Mouse (Mus musculus): ENCODE results near the gene Ercc1. TPM values are rescaled to one million over a fixed set of nuclear protein-coding genes. Genes with fewer than 3 reads are reported as not detected.

Gene Ercc1
- polyA plus RNA-seq, 1 experiment from 2014 or later, result 59.2 TPM

DNA sequence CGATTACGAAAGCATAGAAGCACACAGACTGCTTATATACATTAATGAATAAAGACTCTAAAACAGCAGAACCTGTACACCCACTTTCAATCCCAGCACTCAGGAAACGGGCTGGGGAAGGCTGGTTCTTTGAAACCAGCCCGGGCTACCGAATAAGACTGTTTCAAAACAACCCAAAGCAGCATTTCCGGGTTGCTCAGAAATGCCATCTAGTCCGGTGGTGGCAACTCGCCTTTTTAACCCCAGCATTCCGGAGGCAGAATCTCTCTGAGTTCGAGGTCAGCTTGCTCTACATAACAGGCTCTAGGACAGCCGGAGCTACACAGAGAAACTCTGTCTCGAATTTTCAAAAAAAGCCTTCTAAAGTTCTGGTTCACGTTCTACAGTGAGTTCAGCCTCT, 14.1 kb downstream of the Ercc1 start:
- Histone ChIP-seq H3K4me2 (peak overlapping the region; percentile 88), H3K4me1 (replicated peaks) (peaks cover 38% of the 10 kb centered on the region), H3K9ac (peak overlapping the region; percentile 85), H3K9me3 (replicated peaks) (no peaks in the 10 kb centered on the region), H3K4me3 (peak overlapping the region; percentile 89), H3K36me3 (peaks cover 42% of the 10 kb centered on the region), H3K27me3 (replicated peaks) (no peaks in the 10 kb centered on the region), H3K27ac (ENCODE audit: poor library complexity, severe bottlenecking) (no peak overlapping the region)
- ATAC-seq (ENCODE audit: insufficient number of reproducible peaks, low FRiP score), result no peak
- 18% methylated on average over 13 of the region's 13 CpGs for WGBS

DNA sequence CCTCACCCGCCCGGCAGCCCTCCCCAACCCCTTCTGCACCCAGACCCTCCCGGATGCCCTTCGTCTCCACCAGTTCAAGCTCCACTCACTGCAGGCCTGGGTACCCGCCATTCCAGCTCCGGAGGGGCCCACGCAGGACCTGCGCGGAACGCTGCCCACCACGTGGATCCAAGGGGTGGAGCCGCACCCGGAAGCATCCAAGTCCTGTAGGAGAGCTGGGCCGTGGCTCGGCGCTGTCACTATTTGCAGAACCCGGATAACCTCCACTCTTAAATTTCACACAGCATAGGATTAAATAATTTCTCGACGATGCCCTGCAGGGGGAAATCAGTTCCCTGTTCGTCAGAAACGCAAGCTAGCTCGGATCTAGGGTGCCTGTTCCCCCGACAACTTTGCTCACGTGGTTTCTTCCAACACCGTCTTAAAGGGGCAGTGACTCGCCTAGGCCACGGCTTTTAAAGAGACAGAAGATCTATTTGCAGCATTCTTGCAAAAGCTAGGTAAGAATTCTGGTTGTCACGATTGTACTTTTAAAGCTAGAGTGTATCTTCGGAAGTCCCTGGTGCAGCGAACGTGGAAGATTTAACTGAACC, 14.8 kb downstream of the Ercc1 start, which contains the start of the genes Cd3eap and Ppp1r13l:
Cd3eap (minus strand) TSS at position 185 of the 593 bp plus-strand sequence.
Ppp1r13l (plus strand) TSS at position 451 of the 593 bp plus-strand sequence.
- Histone ChIP-seq H3K27ac (ENCODE audit: poor library complexity, severe bottlenecking) (peak within 1 kb of the TSS; percentile 70), H3K9me3 (replicated peaks) (no peaks in the 10 kb centered on the region), H3K9ac (peak within 1 kb of the TSS; percentile 85), H3K27me3 (replicated peaks) (no peaks in the 10 kb centered on the region), H3K4me1 (replicated peaks) (peaks cover 45% of the 10 kb centered on the region), H3K4me3 (peak within 1 kb of the TSS; percentile 89), H3K4me2 (peak within 1 kb of the TSS; percentile 88), H3K36me3 (peaks cover 35% of the 10 kb centered on the region)
- ATAC-seq (ENCODE audit: insufficient number of reproducible peaks, low FRiP score), result peak; percentile 68
- WGBS, result under 1% methylated on average over 31 of the region's 31 CpGs

DNA sequence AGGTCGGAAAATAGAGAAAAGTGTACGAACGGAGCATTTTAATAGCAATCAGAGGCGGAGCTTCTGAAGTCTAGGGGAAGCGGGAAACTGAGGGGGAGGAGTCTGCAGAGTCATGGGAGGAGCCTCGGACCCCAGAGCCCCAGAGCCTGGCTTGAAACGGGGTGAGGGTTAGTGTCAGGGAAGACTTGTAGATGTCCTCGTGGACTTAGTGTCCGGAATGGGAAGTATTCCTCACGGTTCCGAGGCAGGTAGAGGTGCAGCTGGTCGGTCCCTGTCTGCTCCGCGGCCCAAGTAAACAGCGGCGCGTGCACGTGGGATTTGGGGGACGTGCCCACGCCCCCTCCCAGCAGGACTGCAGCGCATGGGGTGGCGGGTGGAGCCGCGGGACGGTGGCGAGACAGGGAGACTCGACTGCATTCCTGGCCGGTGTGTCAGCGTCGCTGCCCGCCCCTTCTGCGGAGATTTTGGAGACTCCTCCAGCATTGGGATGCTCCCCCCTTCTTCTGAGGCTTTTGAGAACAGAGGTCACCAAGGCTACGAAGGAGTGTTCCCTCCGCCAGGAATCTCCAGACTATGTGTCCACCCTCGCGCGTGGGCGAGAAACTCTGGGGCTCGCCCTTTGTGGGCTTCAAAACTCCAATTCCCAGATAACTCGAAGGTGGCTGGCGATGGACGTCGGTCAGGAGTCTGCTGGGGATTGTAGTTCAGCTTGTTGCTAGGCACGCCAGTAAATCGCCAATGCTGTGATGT, 15.5 kb downstream of the Ercc1 start:
- Histone ChIP-seq H3K4me2 (peak overlapping the region; percentile 88), H3K27me3 (replicated peaks) (no peaks in the 10 kb centered on the region), H3K27ac (ENCODE audit: poor library complexity, severe bottlenecking) (peak overlapping the region; percentile 70), H3K9ac (peak overlapping the region; percentile 85), H3K4me3 (peak overlapping the region; percentile 89), H3K36me3 (peaks cover 28% of the 10 kb centered on the region), H3K4me1 (replicated peaks) (peaks cover 45% of the 10 kb centered on the region), H3K9me3 (replicated peaks) (no peaks in the 10 kb centered on the region)
- ATAC-seq (ENCODE audit: insufficient number of reproducible peaks, low FRiP score), result peak; percentile 72
- WGBS, result under 1% methylated on average over 44 of the region's 45 CpGs

DNA sequence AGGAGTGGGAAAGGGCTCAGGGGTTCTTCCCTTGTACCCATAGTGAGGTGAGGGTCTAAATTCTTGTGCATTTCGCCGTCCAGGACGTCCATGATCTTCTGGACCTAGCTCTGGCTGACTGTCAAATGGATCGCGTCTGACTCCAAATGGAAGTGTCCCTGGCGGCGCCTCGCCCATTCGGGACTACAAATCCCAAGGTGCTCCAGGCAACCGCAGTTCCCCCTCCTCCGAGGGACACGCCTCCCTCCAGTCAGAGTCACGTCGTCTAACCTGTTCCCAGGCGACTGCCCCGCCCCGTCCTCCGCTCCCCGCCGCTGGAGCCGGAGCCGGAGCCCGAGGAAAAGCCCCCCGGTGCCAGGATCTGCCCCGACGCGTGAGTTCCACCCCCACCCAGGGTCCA, 16.4 kb downstream of the Ercc1 start:
- Histone ChIP-seq H3K4me2 (peak overlapping the region; percentile 88), H3K27ac (ENCODE audit: poor library complexity, severe bottlenecking) (peak overlapping the region; percentile 94), H3K4me3 (peak overlapping the region; percentile 89), H3K36me3 (peaks cover 21% of the 10 kb centered on the region), H3K4me1 (replicated peaks) (peaks cover 45% of the 10 kb centered on the region), H3K9me3 (replicated peaks) (no peaks in the 10 kb centered on the region), H3K9ac (peak overlapping the region; percentile 85), H3K27me3 (replicated peaks) (no peaks in the 10 kb centered on the region)
- ATAC-seq (ENCODE audit: insufficient number of reproducible peaks, low FRiP score), result peak; percentile 85
- WGBS, result 1% methylated on average over 27 of the region's 27 CpGs

DNA sequence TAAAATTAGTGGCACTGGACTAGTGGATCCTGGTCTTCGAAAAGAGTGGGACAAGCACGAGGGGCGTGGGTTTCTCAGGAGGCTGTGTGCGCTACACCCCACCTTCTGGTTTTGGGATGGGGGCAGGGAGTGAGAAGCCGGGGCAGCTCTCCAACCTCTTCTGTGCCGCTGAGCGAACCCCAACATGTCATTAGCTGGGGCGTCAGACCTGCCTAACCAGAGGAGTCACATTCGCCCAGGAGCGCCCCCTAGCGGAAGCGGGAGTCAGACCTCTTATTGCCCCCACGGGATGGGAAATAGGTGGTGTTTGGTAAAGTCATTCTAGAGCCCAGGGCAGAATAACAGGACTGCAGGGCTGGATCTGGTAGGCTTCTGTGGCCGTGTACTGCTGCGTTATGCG, 17.1 kb downstream of the Ercc1 start:
- Histone ChIP-seq H3K9me3 (replicated peaks) (no peaks in the 10 kb centered on the region), H3K4me2 (peak overlapping the region; percentile 88), H3K27me3 (replicated peaks) (no peaks in the 10 kb centered on the region), H3K9ac (peak overlapping the region; percentile 74), H3K4me1 (replicated peaks) (peaks cover 45% of the 10 kb centered on the region), H3K36me3 (peaks cover 15% of the 10 kb centered on the region), H3K27ac (ENCODE audit: poor library complexity, severe bottlenecking) (peak overlapping the region; percentile 94), H3K4me3 (peak overlapping the region; percentile 89)
- ATAC-seq (ENCODE audit: insufficient number of reproducible peaks, low FRiP score), result no peak
- 12% methylated on average over 16 of the region's 16 CpGs for WGBS

DNA sequence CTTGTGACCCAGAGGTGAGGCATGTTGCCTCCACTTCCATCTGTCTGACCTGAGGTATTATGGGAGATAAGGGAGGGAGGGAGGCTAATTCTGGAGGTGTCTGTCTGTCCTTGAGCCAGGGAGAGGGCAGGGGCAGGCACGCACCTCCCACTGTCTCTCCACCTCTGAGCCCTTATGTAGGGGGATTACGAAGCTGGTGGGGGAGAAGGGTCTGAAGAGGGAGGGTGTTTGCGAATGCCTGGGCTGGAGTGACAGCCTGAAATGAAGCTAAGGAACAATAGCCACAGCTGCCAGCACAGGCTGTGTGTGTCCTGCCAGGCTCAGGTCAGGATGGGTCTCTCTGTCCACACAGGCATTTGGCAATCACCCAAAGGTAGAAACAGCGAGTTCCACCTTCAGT, 17.7 kb downstream of the Ercc1 start:
- H3K27ac ChIP-seq (ENCODE audit: poor library complexity, severe bottlenecking), result peak overlapping the region; percentile 94
- peak overlapping the region; percentile 88 for H3K4me2 ChIP-seq
- peak overlapping the region; percentile 74 for H3K9ac ChIP-seq
- WGBS, result 22% methylated on average over 4 of the region's 4 CpGs
- peak overlapping the region; percentile 89 for H3K4me3 ChIP-seq
- H3K9me3 ChIP-seq (replicated peaks), result no peaks in the 10 kb centered on the region
- no peaks in the 10 kb centered on the region for H3K27me3 ChIP-seq (replicated peaks)
- H3K36me3 ChIP-seq, result peaks cover 9% of the 10 kb centered on the region
- 0 out of 2 replicates have a peak, but pooled peaks have one; percentile 16 for ATAC-seq (ENCODE audit: insufficient number of reproducible peaks, low FRiP score)
- H3K4me1 ChIP-seq (replicated peaks), result peaks cover 45% of the 10 kb centered on the region

DNA sequence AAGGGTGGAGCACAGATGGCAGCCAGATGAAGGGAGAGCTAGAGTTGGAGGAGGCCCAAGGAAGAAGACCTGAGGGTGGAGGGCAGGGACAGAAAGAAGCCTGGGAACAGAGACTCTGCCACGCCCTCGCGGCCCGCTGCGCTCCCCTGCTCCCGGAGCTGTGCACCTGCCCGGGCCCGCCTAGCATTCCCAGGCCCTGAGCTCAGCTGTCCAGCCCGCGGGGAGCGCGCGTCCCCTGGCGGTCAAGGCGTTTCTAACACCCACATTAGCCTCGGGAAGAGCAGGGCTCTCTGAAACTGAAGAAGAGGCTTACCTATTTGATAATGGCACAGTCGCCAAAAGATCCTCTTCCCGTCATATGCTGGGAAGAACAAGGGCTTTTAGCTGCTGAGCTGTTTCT, 19.3 kb downstream of the Ercc1 start:
- Histone ChIP-seq H3K27me3 (replicated peaks) (peaks cover 5% of the 10 kb centered on the region; the same call in 1 of the 2 replicates), H3K9me3 (replicated peaks) (no peaks in the 10 kb centered on the region), H3K36me3 (peaks cover 3% of the 10 kb centered on the region; the same call in 1 of the 2 replicates), H3K4me3 (peak overlapping the region; percentile 7; the same call in 1 of the 2 replicates), H3K4me1 (replicated peaks) (peaks cover 33% of the 10 kb centered on the region), H3K9ac (peak overlapping the region; percentile 58), H3K4me2 (peak overlapping the region; percentile 88), H3K27ac (ENCODE audit: poor library complexity, severe bottlenecking) (peak overlapping the region; percentile 94)
- 1% methylated on average over 18 of the region's 18 CpGs for WGBS
- no peak for ATAC-seq (ENCODE audit: insufficient number of reproducible peaks, low FRiP score)

DNA sequence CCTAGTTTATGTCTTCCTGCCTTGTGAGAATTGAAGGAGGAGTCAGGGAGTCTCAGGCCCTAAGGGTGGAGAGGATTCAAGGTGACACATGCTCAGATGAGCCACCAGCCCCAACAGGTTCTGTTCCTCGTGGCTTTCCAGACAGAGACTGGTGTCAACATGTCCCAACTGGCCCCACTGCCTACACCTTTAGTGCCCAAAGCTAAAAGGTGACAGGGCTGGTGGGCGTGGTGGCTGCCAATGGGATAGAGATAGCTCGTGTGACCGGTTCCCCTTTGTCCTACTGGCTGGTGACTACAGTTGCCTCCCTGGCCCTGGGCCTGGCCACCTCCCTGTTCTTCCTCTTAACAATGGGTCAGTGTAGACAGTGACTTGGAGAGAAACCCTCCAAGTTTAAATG, 20.8 kb downstream of the Ercc1 start:
- H3K4me2 ChIP-seq, result no peak overlapping the region
- peaks cover 39% of the 10 kb centered on the region for H3K4me1 ChIP-seq (replicated peaks)
- no peak overlapping the region for H3K4me3 ChIP-seq
- no peak overlapping the region for H3K9ac ChIP-seq
- peaks cover 17% of the 10 kb centered on the region for H3K36me3 ChIP-seq
- H3K27ac ChIP-seq (ENCODE audit: poor library complexity, severe bottlenecking), result no peak overlapping the region
- H3K27me3 ChIP-seq (replicated peaks), result peaks cover 13% of the 10 kb centered on the region; the same call in 1 of the 2 replicates
- no peak for ATAC-seq (ENCODE audit: insufficient number of reproducible peaks, low FRiP score)
- no peaks in the 10 kb centered on the region for H3K9me3 ChIP-seq (replicated peaks)
- 65% methylated on average over 4 of the region's 4 CpGs for WGBS

DNA sequence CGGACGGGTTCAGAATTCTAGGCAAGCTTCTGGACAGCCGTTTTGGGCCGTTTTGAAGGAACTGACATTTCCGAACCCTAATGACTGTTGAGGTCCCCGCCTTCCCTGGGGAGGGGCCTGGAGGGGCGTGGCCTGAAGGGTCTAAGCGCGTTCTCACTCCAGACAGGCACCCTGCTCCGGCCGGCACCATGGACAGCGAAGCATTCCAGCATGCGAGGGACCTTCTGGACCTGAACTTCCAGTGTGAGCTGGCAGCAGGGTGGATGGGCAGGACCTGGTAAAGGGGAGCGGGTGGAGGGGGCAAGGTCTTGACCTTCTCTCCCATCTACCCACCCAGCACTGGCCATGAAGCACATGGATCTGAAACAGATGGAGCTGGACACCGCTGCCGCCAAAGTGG, 23.8 kb downstream of the Ercc1 start:
- H3K4me3 ChIP-seq, result no peak overlapping the region
- H3K4me1 ChIP-seq (replicated peaks), result peaks cover 17% of the 10 kb centered on the region
- H3K4me2 ChIP-seq, result no peak overlapping the region
- ATAC-seq (ENCODE audit: insufficient number of reproducible peaks, low FRiP score), result 0 out of 2 replicates have a peak, but pooled peaks have one; percentile 27
- H3K36me3 ChIP-seq, result peaks cover 41% of the 10 kb centered on the region
- WGBS, result 18% methylated on average over 16 of the region's 16 CpGs
- H3K9me3 ChIP-seq (replicated peaks), result no peaks in the 10 kb centered on the region
- H3K27me3 ChIP-seq (replicated peaks), result peaks cover 13% of the 10 kb centered on the region; the same call in 1 of the 2 replicates
- no peak overlapping the region for H3K9ac ChIP-seq
- H3K27ac ChIP-seq (ENCODE audit: poor library complexity, severe bottlenecking), result no peak overlapping the region

DNA sequence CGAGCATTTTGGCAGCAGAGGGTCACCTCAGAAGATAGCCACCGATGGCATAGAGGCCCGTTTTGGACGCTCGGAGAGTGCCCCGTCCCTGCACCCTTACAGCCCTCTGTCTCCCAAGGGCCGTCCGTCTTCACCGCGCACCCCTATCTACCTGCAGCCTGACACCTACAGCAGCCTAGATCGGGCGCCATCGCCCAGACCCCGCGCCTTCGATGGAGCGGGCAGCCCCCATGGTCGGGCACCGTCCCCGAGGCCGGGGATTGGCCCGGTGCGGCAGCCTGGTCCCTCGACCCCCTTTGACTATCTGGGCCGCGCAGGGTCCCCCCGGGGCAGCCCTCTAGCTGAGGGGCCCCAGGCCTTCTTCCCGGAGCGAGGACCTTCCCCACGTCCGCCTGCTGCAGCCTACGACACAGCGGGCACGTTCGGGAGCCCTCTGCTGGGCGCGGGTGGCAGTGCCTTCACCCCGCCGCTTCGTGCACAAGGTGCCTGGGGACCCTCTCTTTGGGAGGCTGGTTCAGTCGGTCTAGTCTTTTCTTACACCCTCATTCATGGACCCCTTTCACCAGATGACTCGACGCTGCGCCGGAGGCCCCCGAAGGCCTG, 25.3 kb downstream of the Ercc1 start:
- Histone ChIP-seq H3K9ac (peak overlapping the region; percentile 32; the same call in 1 of the 2 replicates), H3K27me3 (replicated peaks) (peaks cover 13% of the 10 kb centered on the region; the same call in 1 of the 2 replicates), H3K4me1 (replicated peaks) (peaks cover 7% of the 10 kb centered on the region; the same call in 1 of the 2 replicates), H3K9me3 (replicated peaks) (no peaks in the 10 kb centered on the region), H3K27ac (ENCODE audit: poor library complexity, severe bottlenecking) (no peak overlapping the region), H3K4me2 (peak overlapping the region; percentile 61), H3K4me3 (peak overlapping the region; percentile 28), H3K36me3 (peaks cover 56% of the 10 kb centered on the region)
- peak; percentile 31; the same call in 1 of the 2 replicates for ATAC-seq (ENCODE audit: insufficient number of reproducible peaks, low FRiP score)
- 16% methylated on average over 46 of the region's 46 CpGs for WGBS

DNA sequence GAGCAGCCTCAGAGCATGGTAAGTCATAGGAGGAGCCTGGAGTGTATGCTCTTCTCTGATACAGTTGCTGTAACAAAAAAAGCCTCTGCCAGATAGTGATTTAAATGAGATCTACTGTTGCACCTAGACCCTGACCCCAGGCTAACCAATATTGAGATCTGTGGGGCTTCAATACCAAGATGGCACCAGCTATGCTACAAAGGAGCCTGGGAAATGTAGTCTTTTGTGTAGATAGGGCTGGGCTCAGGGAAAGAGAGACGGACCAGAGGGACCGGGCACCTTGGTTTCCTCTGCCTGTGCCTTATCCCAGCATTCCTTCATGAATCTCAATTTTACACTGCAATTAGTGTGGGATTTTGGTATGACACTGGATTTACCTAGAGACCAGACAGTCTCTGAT, 28.8 kb downstream of the Ercc1 start:
- Histone ChIP-seq H3K4me3 (no peak overlapping the region), H3K27ac (ENCODE audit: poor library complexity, severe bottlenecking) (no peak overlapping the region), H3K4me1 (replicated peaks) (peaks cover 11% of the 10 kb centered on the region; the same call in 1 of the 2 replicates), H3K27me3 (replicated peaks) (peaks cover 13% of the 10 kb centered on the region; the same call in 1 of the 2 replicates), H3K9me3 (replicated peaks) (no peaks in the 10 kb centered on the region), H3K4me2 (no peak overlapping the region), H3K36me3 (peaks cover 88% of the 10 kb centered on the region), H3K9ac (no peak overlapping the region)
- ATAC-seq (ENCODE audit: insufficient number of reproducible peaks, low FRiP score), result no peak
- WGBS, result 83% methylated on average over 2 of the region's 2 CpGs

Measured in heart, embryonic 12.5 days (tissue).